Mouse (Mus musculus): ENCODE results near the gene Ccdc12. TPM values are rescaled to one million over a fixed set of nuclear protein-coding genes. Genes with fewer than 3 reads are reported as not detected.

The Ccdc12 gene
- polyA plus RNA-seq, 1 experiment from 2014 or later: 157 TPM

- peaks cover 75% of the 10 kb centered on the region for H3K4me1 ChIP-seq
- no peaks in the 10 kb centered on the region for H3K9me3 ChIP-seq (replicated peaks)
- H3K9ac ChIP-seq: no peak overlapping the region
- no peaks in the 10 kb centered on the region for H3K36me3 ChIP-seq
- H3K27ac ChIP-seq: peak overlapping the region; percentile 78
- H3K27me3 ChIP-seq: no peaks in the 10 kb centered on the region
- no peak overlapping the region for H3K4me3 ChIP-seq (replicated peaks)
- H3K4me2 ChIP-seq: 0 out of 2 replicates have a peak overlapping the region, but pooled peaks have one; percentile 27
- 12% methylated on average over 14 of the region's 14 CpGs for WGBS
- ATAC-seq (replicated peaks; ENCODE audit: low FRiP score): peak; percentile 22; the same call in 1 of the 2 replicates
Measured at GRCm38 (mm10) chr9:110750404-110751187, 94.3 kb downstream of the Ccdc12 start.

GRCm38 (mm10) chr9:110751412-110751811, 95.1 kb downstream of the Ccdc12 start:
- H3K27ac ChIP-seq: peak overlapping the region; percentile 78; the same call in 1 of the 2 replicates
- no peak overlapping the region for H3K9ac ChIP-seq
- 69% methylated on average over 5 of the region's 5 CpGs for WGBS

DNA sequence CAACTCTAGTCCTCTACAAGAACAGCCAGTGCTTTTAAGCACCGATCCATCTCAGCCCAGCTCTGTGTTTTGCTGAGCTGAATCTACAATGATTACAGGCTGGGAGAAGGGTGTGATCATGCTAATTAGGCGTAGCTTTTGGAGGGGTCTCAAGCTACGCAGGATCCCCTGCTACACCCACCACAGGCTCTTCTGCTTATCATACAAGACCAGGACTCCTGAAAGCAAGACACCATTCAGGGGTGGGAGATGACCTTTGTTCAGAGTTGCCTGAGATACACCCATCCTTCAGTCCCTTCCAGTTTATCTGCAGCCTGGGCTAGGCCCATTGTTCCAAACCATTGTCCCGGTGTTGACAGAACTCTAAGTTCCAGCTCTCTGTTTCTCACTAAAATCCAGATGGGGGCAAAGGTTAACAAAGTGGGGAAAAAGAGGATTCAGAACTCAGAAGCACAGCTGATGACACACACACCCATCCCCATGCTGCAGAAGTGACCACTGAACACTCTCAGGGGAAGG, 96.7 kb downstream of the Ccdc12 start:
- Histone ChIP-seq H3K9ac (no peak overlapping the region), H3K27me3 (no peaks in the 10 kb centered on the region), H3K4me3 (replicated peaks) (no peak overlapping the region), H3K36me3 (no peaks in the 10 kb centered on the region), H3K9me3 (replicated peaks) (no peaks in the 10 kb centered on the region), H3K4me2 (no peak overlapping the region), H3K27ac (no peak overlapping the region), H3K4me1 (peaks cover 51% of the 10 kb centered on the region)
- ATAC-seq (replicated peaks; ENCODE audit: low FRiP score): no peak
- 88% methylated on average over 4 of the region's 4 CpGs for WGBS

More at GRCm38 (mm10) chr9:110751412-110751811, 95.1 kb downstream of the Ccdc12 start:
- Histone ChIP-seq H3K4me1 (peaks cover 67% of the 10 kb centered on the region), H3K36me3 (no peaks in the 10 kb centered on the region), H3K4me3 (replicated peaks) (no peak overlapping the region), H3K9me3 (replicated peaks) (no peaks in the 10 kb centered on the region), H3K27me3 (no peaks in the 10 kb centered on the region), H3K4me2 (no peak overlapping the region)
- ATAC-seq (replicated peaks; ENCODE audit: low FRiP score): no peak

DNA sequence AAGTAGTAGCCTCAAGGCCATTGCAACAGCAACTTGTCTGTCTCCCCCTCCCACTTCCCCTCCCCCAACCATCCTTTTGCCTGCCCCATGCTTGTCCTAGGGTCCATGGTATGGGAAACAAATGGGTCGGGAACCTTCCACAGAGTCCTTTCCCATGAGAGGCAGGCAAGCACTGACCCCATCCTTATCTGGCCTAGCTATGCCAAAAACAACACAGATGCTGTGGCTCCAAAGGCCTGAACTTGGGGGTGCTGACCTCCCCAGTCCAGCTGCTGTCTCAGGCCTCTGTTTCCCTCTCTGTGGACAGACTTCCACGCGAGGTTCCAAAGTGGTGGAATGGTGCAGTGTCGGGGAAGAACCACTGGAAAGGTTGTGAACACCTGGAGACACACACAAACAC, 97.5 kb downstream of the Ccdc12 start:
- Histone ChIP-seq H3K4me2 (no peak overlapping the region), H3K4me1 (peaks cover 47% of the 10 kb centered on the region), H3K27me3 (no peaks in the 10 kb centered on the region), H3K4me3 (replicated peaks) (no peak overlapping the region), H3K27ac (no peak overlapping the region), H3K9me3 (replicated peaks) (no peaks in the 10 kb centered on the region), H3K9ac (no peak overlapping the region), H3K36me3 (no peaks in the 10 kb centered on the region)
- 73% methylated on average over 4 of the region's 4 CpGs for WGBS
- no peak for ATAC-seq (replicated peaks; ENCODE audit: low FRiP score)

GRCm38 (mm10) chr9:110757816-110758215, 101.5 kb downstream of the Ccdc12 start:
- H3K4me2 ChIP-seq: no peak overlapping the region
- no peaks in the 10 kb centered on the region for H3K27me3 ChIP-seq
- H3K4me3 ChIP-seq (replicated peaks): no peak overlapping the region
- no peak overlapping the region for H3K27ac ChIP-seq
- H3K9ac ChIP-seq: no peak overlapping the region
- H3K4me1 ChIP-seq: peaks cover 22% of the 10 kb centered on the region
- ATAC-seq (replicated peaks; ENCODE audit: low FRiP score): no peak
- WGBS: 82% methylated on average over 5 of the region's 5 CpGs
- H3K36me3 ChIP-seq: no peaks in the 10 kb centered on the region
- H3K9me3 ChIP-seq (replicated peaks): no peaks in the 10 kb centered on the region

GRCm38 (mm10) chr9:110758605-110759004, 102.3 kb downstream of the Ccdc12 start:
- ATAC-seq (replicated peaks; ENCODE audit: low FRiP score): no peak; the same call in 1 of the 2 replicates
- 63% methylated on average over 8 of the region's 8 CpGs for WGBS
- H3K4me1 ChIP-seq: peaks cover 16% of the 10 kb centered on the region
- H3K9me3 ChIP-seq (replicated peaks): no peaks in the 10 kb centered on the region
- H3K4me2 ChIP-seq: no peak overlapping the region
- H3K9ac ChIP-seq: no peak overlapping the region
- no peak overlapping the region for H3K27ac ChIP-seq
- H3K4me3 ChIP-seq (replicated peaks): no peak overlapping the region
- H3K36me3 ChIP-seq: no peaks in the 10 kb centered on the region
- no peaks in the 10 kb centered on the region; the same call in 1 of the 2 replicates for H3K27me3 ChIP-seq

DNA sequence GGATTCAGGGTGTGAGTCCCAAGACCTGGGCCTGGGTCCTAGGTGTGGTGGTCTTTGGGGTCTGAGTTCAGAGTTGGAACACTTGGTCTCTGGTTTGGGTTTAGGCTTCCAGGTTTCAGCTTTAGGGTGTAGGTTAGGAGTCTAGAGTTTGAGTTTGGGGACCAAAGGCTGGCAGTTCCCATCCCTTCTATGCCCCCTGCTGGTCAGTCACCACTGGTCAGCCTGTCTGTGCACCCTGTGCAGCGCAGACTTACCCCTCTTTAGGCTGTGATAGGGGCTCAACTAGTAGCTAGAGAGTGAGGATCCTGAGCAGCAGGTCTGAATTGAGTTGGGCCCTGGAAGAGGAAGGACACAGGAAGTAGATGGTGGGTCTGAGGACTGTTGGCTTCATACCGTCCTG, 103.0 kb downstream of the Ccdc12 start:
- ATAC-seq (replicated peaks; ENCODE audit: low FRiP score): peak; percentile 57

GRCm38 (mm10) chr9:110760886-110761285, 104.6 kb downstream of the Ccdc12 start:
- WGBS: 85% methylated on average over 8 of the region's 8 CpGs
- no peak for ATAC-seq (replicated peaks; ENCODE audit: low FRiP score)
- Histone ChIP-seq H3K27me3 (peaks cover 3% of the 10 kb centered on the region; the same call in 1 of the 2 replicates), H3K9ac (no peak overlapping the region), H3K36me3 (no peaks in the 10 kb centered on the region), H3K4me1 (peaks cover 13% of the 10 kb centered on the region), H3K4me2 (no peak overlapping the region), H3K9me3 (replicated peaks) (no peaks in the 10 kb centered on the region), H3K4me3 (replicated peaks) (no peak overlapping the region), H3K27ac (no peak overlapping the region)

More for the DNA sequence above, 103.0 kb downstream of the Ccdc12 start:
- Histone ChIP-seq H3K4me2 (no peak overlapping the region), H3K4me1 (peaks cover 13% of the 10 kb centered on the region), H3K27me3 (no peaks in the 10 kb centered on the region; the same call in 1 of the 2 replicates), H3K4me3 (replicated peaks) (no peak overlapping the region), H3K36me3 (no peaks in the 10 kb centered on the region), H3K27ac (no peak overlapping the region), H3K9ac (no peak overlapping the region), H3K9me3 (replicated peaks) (no peaks in the 10 kb centered on the region)
- WGBS: 51% methylated on average over 2 of the region's 2 CpGs

Small RNA genes within 50 kb of the gene (microRNA-seq; reads per million reads assigned to microRNA genes)
- not detected for gene Mir8107

Other genes starting within 250 kb of the Ccdc12 start
- gene Ptpn23, start 248.3 kb upstream of the Ccdc12 start, polyA plus RNA-seq (2015; fragmentation: Nextera tagmentation; extraction: Ambion mirVana): 16.9 and 17.5 TPM in 2 replicates
- 5.4 and 6.8 TPM in 2 replicates for gene Ngp, start 236.8 kb upstream of the Ccdc12 start, polyA plus RNA-seq (2015; fragmentation: Nextera tagmentation; extraction: Ambion mirVana)
- gene Klhl18, start 179.8 kb upstream of the Ccdc12 start, polyA plus RNA-seq (2015; fragmentation: Nextera tagmentation; extraction: Ambion mirVana): 8.9 and 10.5 TPM in 2 replicates
- 0.82 and 1.5 TPM in 2 replicates for gene Kif9, start 179.5 kb upstream of the Ccdc12 start, polyA plus RNA-seq (2015; fragmentation: Nextera tagmentation; extraction: Ambion mirVana)
- 33.8 and 36.2 TPM in 2 replicates for gene Setd2, start 123.9 kb upstream of the Ccdc12 start, polyA plus RNA-seq (2015; fragmentation: Nextera tagmentation; extraction: Ambion mirVana)
- 55.2 and 56.4 TPM in 2 replicates for gene Nradd, start 32.1 kb upstream of the Ccdc12 start, polyA plus RNA-seq (2015; fragmentation: Nextera tagmentation; extraction: Ambion mirVana)
- gene Nbeal2, start 2.3 kb upstream of the Ccdc12 start, polyA plus RNA-seq (2015; fragmentation: Nextera tagmentation; extraction: Ambion mirVana): 3.7 and 5.5 TPM in 2 replicates
- 1.8 and 3.9 TPM in 2 replicates for gene Myl3, start 85.4 kb downstream of the Ccdc12 start, polyA plus RNA-seq (2015; fragmentation: Nextera tagmentation; extraction: Ambion mirVana)
- 67.1 and 70.1 TPM in 2 replicates for gene Pth1r, start 90.6 kb downstream of the Ccdc12 start, polyA plus RNA-seq (2015; fragmentation: Nextera tagmentation; extraction: Ambion mirVana)
- gene Prss42, start 141.7 kb downstream of the Ccdc12 start, polyA plus RNA-seq (2015; fragmentation: Nextera tagmentation; extraction: Ambion mirVana): not detected in 2 replicates
- gene Prss44, start 157.5 kb downstream of the Ccdc12 start, polyA plus RNA-seq (2015; fragmentation: Nextera tagmentation; extraction: Ambion mirVana): not detected in 2 replicates
- not detected in 2 replicates for gene Prss43, start 170.2 kb downstream of the Ccdc12 start, polyA plus RNA-seq (2015; fragmentation: Nextera tagmentation; extraction: Ambion mirVana)
- not detected in 2 replicates for gene Prss45, start 178.1 kb downstream of the Ccdc12 start, polyA plus RNA-seq (2015; fragmentation: Nextera tagmentation; extraction: Ambion mirVana)
- 0.13 TPM in 1 of 2 replicates, not detected in the other for gene Prss46, start 188.0 kb downstream of the Ccdc12 start, polyA plus RNA-seq (2015; fragmentation: Nextera tagmentation; extraction: Ambion mirVana)
- gene Prss50, start 201.5 kb downstream of the Ccdc12 start, polyA plus RNA-seq (2015; fragmentation: Nextera tagmentation; extraction: Ambion mirVana): 0.40 and 0.90 TPM in 2 replicates
- 4.1 and 5.3 TPM in 2 replicates for gene Als2cl, start 223.4 kb downstream of the Ccdc12 start, polyA plus RNA-seq (2015; fragmentation: Nextera tagmentation; extraction: Ambion mirVana)
- gene Tmie, start 223.6 kb downstream of the Ccdc12 start, polyA plus RNA-seq (2015; fragmentation: Nextera tagmentation; extraction: Ambion mirVana): 1.3 and 1.8 TPM in 2 replicates

Data from kidney, embryonic 15.5 days (tissue).